9 mouse cellular contexts compared by ENCODE assay signal in genomic region chr6:70797581-70798251, GRCm38 (mm10). TPM values are rescaled to one million over a fixed set of nuclear protein-coding genes. Genes with fewer than 3 reads are reported as not detected.
DNase-seq lines count a peak whose midpoint lies in the region; ATAC-seq and TF ChIP-seq lines count a peak whose summit lies in the region.
"Had no signal": no experiment of that assay in that cellular context is flagged by ENCODE, and none has a peak within 500 bp of the region (broad histone marks: within the 10 kb centered on the region; RNA-seq: fewer than 3 reads in every experiment).

No protein-coding gene starts in this region.

- no peak overlapping the region for H3K4me3 ChIP-seq in cerebellum, adult 2 months (replicated peaks; ENCODE audit: insufficient read depth, low read depth, low read length)
- no peak overlapping the region for H3K4me3 ChIP-seq in intestine, embryonic 14.5 days (ENCODE audit: low read depth, low read length)
- H3K4me3 ChIP-seq in liver, embryonic 13.5 days (replicated peaks) = no peak overlapping the region
- H3K4me3 ChIP-seq: embryonic facial prominence, embryonic 15.5 days had no signal

- peak; percentile 72 for DNase-seq in urinary bladder, postnatal 25 days (ENCODE audit: low spot score)
- DNase-seq in urinary bladder, adult 2 months (ENCODE audit: low spot score) = no peak
- peak; percentile 51 to 62 for DNase-seq in cerebellum, adult 2 months
- peak; percentile 41 for DNase-seq in forelimb bud, embryonic 11.5 days (ENCODE audit: low read depth, low spot score)
- DNase-seq in intestine, embryonic 14.5 days (ENCODE audit: low spot score) = peak; percentile 67
- peak; percentile 71 for DNase-seq in liver, embryonic 13.5 days
- DNase-seq in natural killer cell, adult 2 months (ENCODE audit: low spot score in 2 of 2) = peak; percentile 74 to 84
- DNase-seq in thymus, postnatal 25 days = peak; percentile 78

- no peak overlapping the region for H3K4me2 ChIP-seq in intestine, embryonic 14.5 days (ENCODE audit: low read length)
- peak overlapping the region; percentile 23 for H3K4me2 ChIP-seq in liver, embryonic 13.5 days
- H3K4me2 ChIP-seq: embryonic facial prominence, embryonic 15.5 days had no signal

- H3K27me3 ChIP-seq in cerebellum, adult 2 months (ENCODE audit: control insufficient read depth, insufficient read depth, low read length) = no peaks in the 10 kb centered on the region; the same call in 1 of the 2 replicates
- H3K27me3 ChIP-seq in intestine, embryonic 14.5 days (replicated peaks; ENCODE audit: control insufficient read depth, insufficient read depth, low read length) = no peaks in the 10 kb centered on the region
- H3K27me3 ChIP-seq in liver, embryonic 13.5 days = no peaks in the 10 kb centered on the region
- H3K27me3 ChIP-seq: embryonic facial prominence, embryonic 15.5 days had no signal

- H3K4me1 ChIP-seq in cerebellum, adult 2 months (ENCODE audit: control insufficient read depth, insufficient read depth, low read length) = no peaks in the 10 kb centered on the region
- H3K4me1 ChIP-seq in intestine, embryonic 14.5 days (replicated peaks; ENCODE audit: control insufficient read depth, insufficient read depth, low read length) = no peaks in the 10 kb centered on the region
- H3K4me1 ChIP-seq in liver, embryonic 13.5 days (replicated peaks) = peaks cover 50% of the 10 kb centered on the region

- TF ChIP-seq POLR2A in cerebellum, adult 2 months (IDR thresholded peaks at IDR 0.05; ENCODE audit: borderline replicate concordance, insufficient read depth, low read length) = no peak

- peak; percentile 79; the same call in 1 of the 2 replicates for ATAC-seq in intestine, embryonic 14.5 days (replicated peaks; ENCODE audit: low FRiP score, low TSS enrichment, low read depth)
- ATAC-seq in liver, embryonic 13.5 days (ENCODE audit: low read depth) = peak; percentile 75

- H3K9me3 ChIP-seq in intestine, embryonic 14.5 days (ENCODE audit: control insufficient read depth, low read length) = no peaks in the 10 kb centered on the region
- no peaks in the 10 kb centered on the region for H3K9me3 ChIP-seq in liver, embryonic 13.5 days (replicated peaks)
- H3K9me3 ChIP-seq: embryonic facial prominence, embryonic 15.5 days had no signal

- WGBS in cerebellum, adult 2 months = 16% methylated on average over 9 of the region's 9 CpGs
- WGBS in intestine, embryonic 14.5 days = 25% methylated on average over 9 of the region's 9 CpGs
- WGBS in liver, embryonic 13.5 days (ENCODE audit: insufficient replicate concordance) = 11% methylated on average over 9 of the region's 9 CpGs

- peak; percentile 87 for TF ChIP-seq CTCF in cerebellum, adult 2 months (IDR thresholded peaks at IDR 0.05; ENCODE audit: borderline replicate concordance, insufficient read depth, low read depth, low read length)

- no peak overlapping the region for H3K9ac ChIP-seq in intestine, embryonic 14.5 days (ENCODE audit: low read length)
- no peak overlapping the region for H3K9ac ChIP-seq in liver, embryonic 13.5 days
- H3K9ac ChIP-seq: embryonic facial prominence, embryonic 15.5 days had no signal

- no peak overlapping the region for H3K27ac ChIP-seq in cerebellum, adult 2 months (ENCODE audit: insufficient read depth, low read length)
- H3K27ac ChIP-seq in intestine, embryonic 14.5 days (ENCODE audit: low read depth) = no peak overlapping the region
- no peak overlapping the region for H3K27ac ChIP-seq in liver, embryonic 13.5 days
- H3K27ac ChIP-seq: embryonic facial prominence, embryonic 15.5 days had no signal

- no peaks in the 10 kb centered on the region for H3K36me3 ChIP-seq in intestine, embryonic 14.5 days (ENCODE audit: control insufficient read depth, insufficient read depth, low read length)
- H3K36me3 ChIP-seq in liver, embryonic 13.5 days = no peaks in the 10 kb centered on the region
- H3K36me3 ChIP-seq: embryonic facial prominence, embryonic 15.5 days had no signal

RNA-seq across cellular contexts. Expression of gene Rpia, which starts 5.7 kb away (rescaled TPM):
- 24.8 and 27.8 TPM in 2 replicates for polyA plus RNA-seq in urinary bladder, adult 2 months (2012; rRNA removed)
- polyA plus RNA-seq in cerebellum, adult 2 months (2012; rRNA removed) = 17.7 and 18.4 TPM in 2 replicates
- polyA plus RNA-seq in intestine, embryonic 14.5 days (2014; fragmentation: Nextera tagmentation; extraction: Ambion mirVana) = 4.8 and 6.1 TPM in 2 replicates
- polyA plus RNA-seq in liver, embryonic 13.5 days (2015; fragmentation: Nextera tagmentation; extraction: Ambion mirVana) = 3.7 and 4.5 TPM in 2 replicates

RNA-seq across cellular contexts. Expression of gene Eif2ak3, which starts 46.6 kb away (rescaled TPM):
- polyA plus RNA-seq in urinary bladder, adult 2 months (2012; rRNA removed) = 15.6 and 16.3 TPM in 2 replicates
- polyA plus RNA-seq in cerebellum, adult 2 months (2012; rRNA removed) = 24.0 and 26.7 TPM in 2 replicates
- polyA plus RNA-seq in intestine, embryonic 14.5 days (2014; fragmentation: Nextera tagmentation; extraction: Ambion mirVana) = 7.3 and 8.2 TPM in 2 replicates
- polyA plus RNA-seq in liver, embryonic 13.5 days (2015; fragmentation: Nextera tagmentation; extraction: Ambion mirVana) = 3.4 and 3.5 TPM in 2 replicates
